ENCODE assay signal across 30 mouse cellular contexts in genomic region chr7:28547628-28548027, GRCm38 (mm10). TPM values are rescaled to one million over a fixed set of nuclear protein-coding genes. Genes with fewer than 3 reads are reported as not detected.
DNase-seq lines count a peak whose midpoint lies in the region; ATAC-seq lines count a peak whose summit lies in the region.
"Had no signal": no experiment of that assay in that cellular context is flagged by ENCODE, and none has a peak within 500 bp of the region (broad histone marks: within the 10 kb centered on the region; RNA-seq: fewer than 3 reads in every experiment).

No protein-coding gene starts in this region.

- no peaks in the 10 kb centered on the region for H3K36me3 ChIP-seq in heart, embryonic 10.5 days
- H3K36me3 ChIP-seq in megakaryocyte, embryonic 14.5 days (replicated peaks; ENCODE audit: low read length) = no peaks in the 10 kb centered on the region
- H3K36me3 ChIP-seq: hindbrain, embryonic 13.5 days; kidney, embryonic 15.5 days; limb, embryonic 12.5 days; neural tube, embryonic 13.5 days; stomach, embryonic 15.5 days had no signal

- intact Hi-C loops in heart, postnatal 25 days (cut with DNase I) = no loop called here

- H3K4me3 ChIP-seq in heart, embryonic 10.5 days = peak overlapping the region; percentile 53; the same call in 1 of the 2 replicates
- H3K4me3 ChIP-seq in megakaryocyte, embryonic 14.5 days (replicated peaks) = peak overlapping the region; percentile 84

- H3K27me3 ChIP-seq in heart, embryonic 10.5 days (ENCODE audit: insufficient read depth, poor library complexity, severe bottlenecking) = peaks cover 61% of the 10 kb centered on the region
- H3K27me3 ChIP-seq in megakaryocyte, embryonic 14.5 days (replicated peaks) = peaks cover 38% of the 10 kb centered on the region

- no peak overlapping the region for H3K27ac ChIP-seq in heart, embryonic 10.5 days
- H3K27ac ChIP-seq: hindbrain, embryonic 13.5 days; kidney, embryonic 15.5 days; limb, embryonic 12.5 days; neural tube, embryonic 13.5 days; stomach, embryonic 15.5 days had no signal

- no peaks in the 10 kb centered on the region for H3K9me3 ChIP-seq in heart, embryonic 10.5 days
- peaks cover 6% of the 10 kb centered on the region for H3K9me3 ChIP-seq in megakaryocyte, embryonic 14.5 days
- H3K9me3 ChIP-seq: hindbrain, embryonic 13.5 days; kidney, embryonic 15.5 days; neural tube, embryonic 13.5 days; stomach, embryonic 15.5 days had no signal

- peak; percentile 94 for ATAC-seq in granulocyte monocyte progenitor cell, adult 5-6 weeks (replicated peaks; ENCODE audit: poor library complexity, severe bottlenecking)
- ATAC-seq: forebrain, embryonic 16.5 days; inflammation-experienced regulatory T-cells, adult 6 months had no signal

- 65% methylated on average over 7 of the region's 7 CpGs for WGBS in heart, embryonic 10.5 days

- DNase-seq in heart, embryonic 10.5 days (ENCODE audit: low spot score) = no peak
- no peak for DNase-seq in heart, postnatal 25 days (ENCODE audit: low spot score)
- DNase-seq in A20 (ENCODE audit: low read depth, low spot score) = peak; percentile 15
- DNase-seq in yolk sac, embryonic 10.5 days (ENCODE audit: low spot score) = no peak
- DNase-seq in ovary, postnatal 14 days (ENCODE audit: low spot score) = no peak
- no peak for DNase-seq in urinary bladder, postnatal 10 days (ENCODE audit: low spot score)
- DNase-seq: adrenal gland, postnatal 25 days; cerebellum, adult 2 months; gastrocnemius, postnatal 36 days; lung, adult 18-20 months; lung, postnatal 14 days; right cerebral cortex, postnatal 14 days; thymus, adult 2 months had no signal

- peaks cover 27% of the 10 kb centered on the region for H3K4me1 ChIP-seq in heart, embryonic 10.5 days
- H3K4me1 ChIP-seq in megakaryocyte, embryonic 14.5 days = peaks cover 48% of the 10 kb centered on the region

RNA-seq across cellular contexts. Expression of gene Nccrp1, which starts 0.6 kb away (rescaled TPM):
- polyA plus RNA-seq in heart, embryonic 10.5 days (2016; fragmentation: Nextera tagmentation; extraction: Ambion mirVana) = not detected in 2 replicates
- not detected for total RNA-seq in heart, postnatal 25 days (2021)
- not detected in 2 replicates for total RNA-seq in granulocyte monocyte progenitor cell, adult 5-6 weeks (2014; fragmentation: Nextera tagmentation)
- not detected in 2 replicates for total RNA-seq in granulocyte monocyte progenitor cell, adult 5-6 weeks (2017)
- polyA plus RNA-seq in megakaryocyte, embryonic 14.5 days (2012; ENCODE audit: insufficient read depth, low replicate concordance) = 0.28 TPM in 1 of 2 replicates, not detected in the other
- total RNA-seq: adrenal gland, postnatal 25 days; gastrocnemius, postnatal 36 days had no signal
- polyA plus RNA-seq: forebrain, embryonic 16.5 days; heart, postnatal 0 days; hindbrain, embryonic 13.5 days; kidney, embryonic 15.5 days; limb, embryonic 12.5 days; neural tube, embryonic 13.5 days had no signal

RNA-seq across cellular contexts. Expression of gene Sycn, which starts 6.9 kb away (rescaled TPM):
- not detected in 2 replicates for polyA plus RNA-seq in heart, embryonic 10.5 days (2016; fragmentation: Nextera tagmentation; extraction: Ambion mirVana)
- total RNA-seq in heart, postnatal 25 days (2021) = not detected
- not detected in 2 replicates for total RNA-seq in granulocyte monocyte progenitor cell, adult 5-6 weeks (2014; fragmentation: Nextera tagmentation)
- not detected in 2 replicates for total RNA-seq in granulocyte monocyte progenitor cell, adult 5-6 weeks (2017)
- not detected in 2 replicates for polyA plus RNA-seq in megakaryocyte, embryonic 14.5 days (2012; ENCODE audit: insufficient read depth, low replicate concordance)
- total RNA-seq: adrenal gland, postnatal 25 days; gastrocnemius, postnatal 36 days; layer of hippocampus, postnatal 10 days; left cerebral cortex, adult 8-10 months had no signal
- polyA plus RNA-seq: cerebellum, adult 2 months; cortical plate, adult 2 months; embryonic facial prominence, embryonic 14.5 days; forebrain, embryonic 16.5 days; heart, postnatal 0 days; hindbrain, embryonic 13.5 days; inflammation-experienced regulatory T-cells, adult 6 months; kidney, embryonic 15.5 days; limb, embryonic 12.5 days; neural tube, embryonic 13.5 days; urinary bladder, adult 2 months had no signal

RNA-seq across cellular contexts. Expression of gene Ifnl3, which starts 25.0 kb away (rescaled TPM):
- polyA plus RNA-seq in heart, embryonic 10.5 days (2016; fragmentation: Nextera tagmentation; extraction: Ambion mirVana) = not detected in 2 replicates
- total RNA-seq in heart, postnatal 25 days (2021) = not detected
- not detected in 2 replicates for total RNA-seq in granulocyte monocyte progenitor cell, adult 5-6 weeks (2014; fragmentation: Nextera tagmentation)
- not detected in 2 replicates for total RNA-seq in granulocyte monocyte progenitor cell, adult 5-6 weeks (2017)
- not detected in 2 replicates for polyA plus RNA-seq in megakaryocyte, embryonic 14.5 days (2012; ENCODE audit: insufficient read depth, low replicate concordance)
- total RNA-seq: adrenal gland, postnatal 25 days; gastrocnemius, postnatal 36 days; layer of hippocampus, postnatal 10 days; left cerebral cortex, adult 8-10 months had no signal
- polyA plus RNA-seq: cerebellum, adult 2 months; cortical plate, adult 2 months; embryonic facial prominence, embryonic 14.5 days; forebrain, embryonic 16.5 days; heart, postnatal 0 days; hindbrain, embryonic 13.5 days; inflammation-experienced regulatory T-cells, adult 6 months; kidney, embryonic 15.5 days; large intestine, adult 2 months; limb, embryonic 12.5 days; neural tube, embryonic 13.5 days; spleen, adult 2 months; stomach, embryonic 15.5 days; urinary bladder, adult 2 months had no signal

RNA-seq across cellular contexts. Expression of gene Ifnl2, which starts 37.4 kb away (rescaled TPM):
- polyA plus RNA-seq in heart, embryonic 10.5 days (2016; fragmentation: Nextera tagmentation; extraction: Ambion mirVana) = not detected in 2 replicates
- total RNA-seq in heart, postnatal 25 days (2021) = not detected
- total RNA-seq in granulocyte monocyte progenitor cell, adult 5-6 weeks (2014; fragmentation: Nextera tagmentation) = not detected in 2 replicates
- not detected in 2 replicates for total RNA-seq in granulocyte monocyte progenitor cell, adult 5-6 weeks (2017)
- polyA plus RNA-seq in megakaryocyte, embryonic 14.5 days (2012; ENCODE audit: insufficient read depth, low replicate concordance) = not detected in 2 replicates
- total RNA-seq: adrenal gland, postnatal 25 days; gastrocnemius, postnatal 36 days; layer of hippocampus, postnatal 10 days; left cerebral cortex, adult 8-10 months had no signal
- polyA plus RNA-seq: cerebellum, adult 2 months; cortical plate, adult 2 months; embryonic facial prominence, embryonic 14.5 days; forebrain, embryonic 16.5 days; heart, postnatal 0 days; hindbrain, embryonic 13.5 days; inflammation-experienced regulatory T-cells, adult 6 months; kidney, embryonic 15.5 days; large intestine, adult 2 months; limb, embryonic 12.5 days; neural tube, embryonic 13.5 days; spleen, adult 2 months; stomach, embryonic 15.5 days; urinary bladder, adult 2 months had no signal

RNA-seq across cellular contexts. Expression of gene Samd4b, which starts 50.3 kb away (rescaled TPM):
- polyA plus RNA-seq in heart, embryonic 10.5 days (2016; fragmentation: Nextera tagmentation; extraction: Ambion mirVana) = 24.5 and 29.7 TPM in 2 replicates
- 10 to 100 TPM; 22.6 to 22.8 TPM for total RNA-seq in heart, postnatal 25 days (2021)
- 17.5 and 25.0 TPM in 2 replicates for total RNA-seq in granulocyte monocyte progenitor cell, adult 5-6 weeks (2014; fragmentation: Nextera tagmentation)
- 3.4 and 3.9 TPM in 2 replicates for total RNA-seq in granulocyte monocyte progenitor cell, adult 5-6 weeks (2017)
- polyA plus RNA-seq in megakaryocyte, embryonic 14.5 days (2012; ENCODE audit: insufficient read depth, low replicate concordance) = 125 and 217 TPM in 2 replicates
